Mouse (Mus musculus): ENCODE data around the gene Gm47996. TPM values are rescaled to one million over a fixed set of nuclear protein-coding genes. Genes with fewer than 3 reads are reported as not detected.

Gene Gm47996
- polyA plus RNA-seq (2012; rRNA removed), result 0.46 and 0.48 TPM in 2 replicates

DNA sequence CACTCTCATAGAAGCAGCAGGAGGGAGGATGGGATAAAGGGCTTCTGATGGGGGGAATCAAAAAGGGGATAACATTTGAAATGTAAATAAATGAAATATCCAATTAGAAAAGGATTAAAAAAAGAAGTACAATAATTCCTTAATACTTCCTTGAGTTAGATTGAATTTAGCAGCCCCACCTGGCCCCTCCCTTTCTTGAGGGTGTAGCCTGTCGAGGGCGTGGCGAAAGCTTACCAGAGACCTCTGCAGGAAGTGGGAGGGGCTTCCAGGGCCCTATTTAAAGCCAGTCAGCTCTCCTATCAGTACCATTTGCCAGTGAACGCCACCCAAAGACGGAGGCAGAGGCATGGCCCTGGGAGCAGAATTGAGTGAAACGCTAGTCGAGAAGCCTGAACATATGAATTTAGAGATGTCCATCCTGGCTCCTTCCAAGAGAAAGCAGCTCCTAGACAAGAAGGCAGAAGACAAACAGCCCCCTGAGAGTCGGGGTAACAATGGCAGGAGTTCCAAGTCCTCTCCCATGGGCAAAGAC, at the start of gene Gm47996:
Gene Gm47996 (plus strand): TSS at position 308 of the 532 bp plus-strand sequence.

DNA sequence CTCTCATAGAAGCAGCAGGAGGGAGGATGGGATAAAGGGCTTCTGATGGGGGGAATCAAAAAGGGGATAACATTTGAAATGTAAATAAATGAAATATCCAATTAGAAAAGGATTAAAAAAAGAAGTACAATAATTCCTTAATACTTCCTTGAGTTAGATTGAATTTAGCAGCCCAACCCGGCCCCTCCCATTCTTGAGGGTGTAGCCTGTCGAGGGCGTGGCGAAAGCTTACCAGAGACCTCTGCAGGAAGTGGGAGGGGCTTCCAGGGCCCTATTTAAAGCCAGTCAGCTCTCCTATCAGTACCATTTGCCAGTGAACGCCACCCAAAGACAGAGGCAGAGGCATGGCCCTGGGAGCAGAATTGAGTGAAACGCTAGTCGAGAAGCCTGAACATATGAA, 27.7 kb upstream of the Gm47996 start, which contains the start of gene Gm47985:
Gene Gm47985 (plus strand): TSS at position 272 of the 400 bp plus-strand sequence.

DNA sequence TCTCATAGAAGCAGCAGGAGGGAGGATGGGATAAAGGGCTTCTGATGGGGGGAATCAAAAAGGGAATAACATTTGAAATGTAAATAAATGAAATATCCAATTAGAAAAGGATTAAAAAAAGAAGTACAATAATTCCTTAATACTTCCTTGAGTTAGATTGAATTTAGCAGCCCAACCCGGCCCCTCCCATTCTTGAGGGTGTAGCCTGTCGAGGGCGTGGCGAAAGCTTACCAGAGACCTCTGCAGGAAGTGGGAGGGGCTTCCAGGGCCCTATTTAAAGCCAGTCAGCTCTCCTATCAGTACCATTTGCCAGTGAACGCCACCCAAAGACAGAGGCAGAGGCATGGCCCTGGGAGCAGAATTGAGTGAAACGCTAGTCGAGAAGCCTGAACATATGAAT, 17.9 kb upstream of the Gm47996 start, which contains the start of gene Gm8947:
Gene Gm8947 (plus strand): TSS at position 302 of the 400 bp plus-strand sequence.

DNA sequence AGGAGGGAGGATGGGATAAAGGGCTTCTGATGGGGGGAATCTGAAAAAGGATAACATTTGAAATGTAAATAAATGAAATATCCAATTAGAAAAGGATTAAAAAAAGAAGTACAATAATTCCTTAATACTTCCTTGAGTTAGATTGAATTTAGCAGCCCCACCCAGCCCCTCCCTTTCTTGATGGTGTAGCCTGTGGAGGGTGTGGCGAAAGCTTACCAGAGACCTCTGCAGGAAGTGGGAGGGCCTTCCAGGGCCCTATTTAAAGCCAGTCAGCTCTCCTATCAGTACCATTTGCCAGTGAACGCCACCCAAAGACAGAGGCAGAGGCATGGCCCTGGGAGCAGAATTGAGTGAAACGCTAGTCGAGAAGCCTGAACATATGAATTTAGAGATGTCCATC, 11.8 kb upstream of the Gm47996 start, which contains the start of gene Gm47995:
Gene Gm47995 (plus strand): TSS at position 329 of the 400 bp plus-strand sequence.

DNA sequence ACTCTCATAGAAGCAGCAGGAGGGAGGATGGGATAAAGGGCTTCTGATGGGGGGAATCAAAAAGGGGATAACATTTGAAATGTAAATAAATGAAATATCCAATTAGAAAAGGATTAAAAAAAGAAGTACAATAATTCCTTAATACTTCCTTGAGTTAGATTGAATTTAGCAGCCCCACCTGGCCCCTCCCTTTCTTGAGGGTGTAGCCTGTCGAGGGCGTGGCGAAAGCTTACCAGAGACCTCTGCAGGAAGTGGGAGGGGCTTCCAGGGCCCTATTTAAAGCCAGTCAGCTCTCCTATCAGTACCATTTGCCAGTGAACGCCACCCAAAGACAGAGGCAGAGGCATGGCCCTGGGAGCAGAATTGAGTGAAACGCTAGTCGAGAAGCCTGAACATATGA, 6.1 kb upstream of the Gm47996 start, which contains the start of gene 3110040M04Rik:
Gene 3110040M04Rik (plus strand): TSS at position 304 of the 400 bp plus-strand sequence.

Other genes starting within 250 kb of the Gm47996 start
- gene Hmcn1, start 216.7 kb upstream of the Gm47996 start, polyA plus RNA-seq (2012; rRNA removed), result 2.7 and 3.8 TPM in 2 replicates
- gene Gm47985, start 27.6 kb upstream of the Gm47996 start, polyA plus RNA-seq (2012; rRNA removed), result 1.2 and 1.8 TPM in 2 replicates
- 0.48 and 0.89 TPM in 2 replicates for gene Gm8947, start 17.8 kb upstream of the Gm47996 start, polyA plus RNA-seq (2012; rRNA removed)
- gene Gm47995, start 11.7 kb upstream of the Gm47996 start, polyA plus RNA-seq (2012; rRNA removed), result 0.59 and 1.1 TPM in 2 replicates
- 0.96 and 1.0 TPM in 2 replicates for gene 3110040M04Rik, start 6.0 kb upstream of the Gm47996 start, polyA plus RNA-seq (2012; rRNA removed)
- gene Ivns1abp, start 134.3 kb downstream of the Gm47996 start, polyA plus RNA-seq (2012; rRNA removed), result 59.5 and 70.5 TPM in 2 replicates
- gene Swt1, start 218.3 kb downstream of the Gm47996 start, polyA plus RNA-seq (2012; rRNA removed), result 10.8 and 11.4 TPM in 2 replicates
- 9.3 and 10.8 TPM in 2 replicates for gene Trmt1l, start 218.4 kb downstream of the Gm47996 start, polyA plus RNA-seq (2012; rRNA removed)

All from liver, embryonic 14 days (tissue).